Comparison of ENCODE assay signal across 8 mouse cellular contexts in genomic region chr5:64805873-64806505, GRCm38 (mm10). TPM values are rescaled to one million over a fixed set of nuclear protein-coding genes. Genes with fewer than 3 reads are reported as not detected.
A peak's percentile ranks its signal among the peaks of the same experiment; 100 is the strongest.
DNase-seq lines count a peak whose midpoint lies in the region; ATAC-seq and TF ChIP-seq lines count a peak whose summit lies in the region.

No protein-coding gene starts in this region.

- H3K36me3 ChIP-seq in liver, embryonic 15.5 days (replicated peaks): peaks cover 46% of the 10 kb centered on the region

- peaks cover 14% of the 10 kb centered on the region for H3K4me1 ChIP-seq in bone marrow, adult 2 months (ENCODE audit: control insufficient read depth, insufficient read depth, low read length)
- H3K4me1 ChIP-seq in liver, embryonic 15.5 days (replicated peaks): peaks cover 79% of the 10 kb centered on the region

- ATAC-seq in inflammation-experienced regulatory T-cells, adult 6 months: peak; percentile 61
- ATAC-seq in liver, embryonic 15.5 days (ENCODE audit: insufficient read depth): no peak

- TF ChIP-seq CTCF in bone marrow, adult 2 months (IDR thresholded peaks at IDR 0.05; ENCODE audit: control insufficient read depth, insufficient read depth, low read length): no peak

- H3K9ac ChIP-seq in liver, embryonic 15.5 days: peak overlapping the region; percentile 70

- DNase-seq in layer of hippocampus, adult 9-11 months: peak; percentile 69
- DNase-seq in layer of hippocampus, adult 9-10 months (ENCODE audit: low spot score): no peak
- peak; percentile 71 for DNase-seq in gastrocnemius, postnatal 25 days
- peak; percentile 68 for DNase-seq in neural tube, embryonic 10.5 days (ENCODE audit: extremely low spot score, low spot score)
- no peak for DNase-seq in layer of hippocampus, postnatal 36 days

- H3K4me2 ChIP-seq in liver, embryonic 15.5 days: peak overlapping the region; percentile 84

- no peak for TF ChIP-seq POLR2A in bone marrow, adult 2 months (IDR thresholded peaks at IDR 0.05; ENCODE audit: borderline replicate concordance, control insufficient read depth, low read depth, low read length)

- H3K27ac ChIP-seq in bone marrow, adult 2 months (ENCODE audit: control insufficient read depth, insufficient read depth, low read depth, low read length, poor library complexity): peak overlapping the region; percentile 79
- H3K27ac ChIP-seq in liver, embryonic 15.5 days (replicated peaks): peak overlapping the region; percentile 87

- peaks cover 15% of the 10 kb centered on the region for H3K27me3 ChIP-seq in liver, embryonic 15.5 days

- peak overlapping the region; percentile 54 for H3K4me3 ChIP-seq in bone marrow, adult 2 months (replicated peaks; ENCODE audit: control insufficient read depth, low read depth, low read length)
- H3K4me3 ChIP-seq in liver, embryonic 15.5 days (replicated peaks): peak overlapping the region; percentile 95

- H3K9me3 ChIP-seq in liver, embryonic 15.5 days (replicated peaks): no peaks in the 10 kb centered on the region

- WGBS in bone marrow, adult 2 months: 2% methylated on average over 7 of the region's 7 CpGs
- WGBS in liver, embryonic 15.5 days (ENCODE audit: insufficient replicate concordance): 4% methylated on average over 7 of the region's 7 CpGs

RNA-seq across cellular contexts. Expression of gene Klf3, which starts 2.8 kb away (rescaled TPM):
- polyA plus RNA-seq in bone marrow, adult 2 months (2011; ENCODE audit: insufficient read depth, insufficient read length, low replicate concordance, missing spikeins): 60.7 and 72.8 TPM in 2 replicates
- total RNA-seq in gastrocnemius, postnatal 25 days (2021): 10 to 100 TPM; 12.6 to 17.5 TPM
- polyA plus RNA-seq in inflammation-experienced regulatory T-cells, adult 6 months (2017; shearing (Covaris generic)): 10 to 100 TPM; 46.7 to 93.5 (median 83.6) TPM
- polyA plus RNA-seq in liver, embryonic 15.5 days (2015; fragmentation: Nextera tagmentation; extraction: Ambion mirVana): 104 and 107 TPM in 2 replicates
- total RNA-seq in layer of hippocampus, postnatal 36 days (2021): 10 to 100 TPM; 49.7 to 52.7 TPM

Comparison
In these comparisons a context has a peak if more than half of its experiments do, and no peak if none do; other contexts are left out.
1. DNase-seq: peak in layer of hippocampus, adult 9-11 months (single experiment), gastrocnemius, postnatal 25 days (single experiment) and neural tube, embryonic 10.5 days (single experiment); none in layer of hippocampus, adult 9-10 months (single experiment) and layer of hippocampus, postnatal 36 days (0 of 2).